Comparison of ENCODE assay signal across 9 mouse cellular contexts in genomic region chr17:35029691-35030532, GRCm38 (mm10). TPM values are rescaled to one million over a fixed set of nuclear protein-coding genes. Genes with fewer than 3 reads are reported as not detected.
DNase-seq lines count a peak whose midpoint lies in the region; ATAC-seq and TF ChIP-seq lines count a peak whose summit lies in the region.
"Had no signal": no experiment of that assay in that cellular context is flagged by ENCODE, and none has a peak within 500 bp of the region (broad histone marks: within the 10 kb centered on the region; RNA-seq: fewer than 3 reads in every experiment).

No protein-coding gene starts in this region.

- H3K4me2 ChIP-seq in embryonic facial prominence, embryonic 13.5 days, result peak overlapping the region; percentile 24
- no peak overlapping the region for H3K4me2 ChIP-seq in limb, embryonic 13.5 days (replicated peaks)
- H3K4me2 ChIP-seq in midbrain, postnatal 0 days (ENCODE audit: low read depth, low read length, poor library complexity, severe bottlenecking), result peak overlapping the region; percentile 39
- H3K4me2 ChIP-seq: limb, embryonic 15.5 days had no signal

- H3K4me3 ChIP-seq in layer of hippocampus, adult 2 months, result no peak overlapping the region
- no peak overlapping the region for H3K4me3 ChIP-seq in embryonic facial prominence, embryonic 13.5 days
- H3K4me3 ChIP-seq in limb, embryonic 13.5 days, result no peak overlapping the region
- H3K4me3 ChIP-seq in midbrain, postnatal 0 days (ENCODE audit: low read depth, low read length), result peak overlapping the region; percentile 3; the same call in 1 of the 2 replicates
- H3K4me3 ChIP-seq: limb, embryonic 15.5 days had no signal

- no peaks in the 10 kb centered on the region for H3K36me3 ChIP-seq in embryonic facial prominence, embryonic 13.5 days
- no peaks in the 10 kb centered on the region for H3K36me3 ChIP-seq in limb, embryonic 13.5 days
- H3K36me3 ChIP-seq in midbrain, postnatal 0 days (ENCODE audit: insufficient read depth, low read length), result no peaks in the 10 kb centered on the region
- H3K36me3 ChIP-seq: limb, embryonic 15.5 days had no signal

- no peak overlapping the region for H3K27ac ChIP-seq in layer of hippocampus, adult 2 months
- no peak overlapping the region for H3K27ac ChIP-seq in embryonic facial prominence, embryonic 13.5 days
- no peak overlapping the region for H3K27ac ChIP-seq in limb, embryonic 13.5 days
- H3K27ac ChIP-seq in midbrain, postnatal 0 days (ENCODE audit: low read depth, low read length), result no peak overlapping the region
- H3K27ac ChIP-seq: limb, embryonic 15.5 days had no signal

- no peak for ATAC-seq in embryonic facial prominence, embryonic 13.5 days (ENCODE audit: insufficient number of reproducible peaks, insufficient read depth, low FRiP score, low TSS enrichment, low read depth)
- no peak for ATAC-seq in limb, embryonic 13.5 days (ENCODE audit: low FRiP score, low read depth)
- ATAC-seq in midbrain, postnatal 0 days (ENCODE audit: low FRiP score), result no peak

- intact Hi-C loops in left cerebral cortex, postnatal 25 days (cut with DNase I), result no loop called here

- peaks cover 29% of the 10 kb centered on the region for H3K4me1 ChIP-seq in embryonic facial prominence, embryonic 13.5 days
- peaks cover 27% of the 10 kb centered on the region for H3K4me1 ChIP-seq in limb, embryonic 13.5 days
- H3K4me1 ChIP-seq in midbrain, postnatal 0 days (ENCODE audit: insufficient read depth, low read length), result no peaks in the 10 kb centered on the region

- WGBS in embryonic facial prominence, embryonic 13.5 days, result 31% methylated on average over 19 of the region's 19 CpGs
- 35% methylated on average over 19 of the region's 19 CpGs for WGBS in limb, embryonic 13.5 days
- WGBS in midbrain, postnatal 0 days, result 34% methylated on average over 18 of the region's 19 CpGs

- DNase-seq in layer of hippocampus, adult 2 months (ENCODE audit: low spot score in 2 of 2), result no peak
- DNase-seq in layer of hippocampus, adult 9-11 months, result no peak
- peak; percentile 53 for DNase-seq in midbrain, postnatal 0 days (ENCODE audit: low spot score)
- no peak for DNase-seq in MN1 (ENCODE audit: low spot score)
- DNase-seq in left cerebral cortex, postnatal 25 days (ENCODE audit: low spot score in 2 of 2), result no peak
- no peak for DNase-seq in left cerebral cortex, adult 9 months (ENCODE audit: low spot score in 2 of 2)

- no peaks in the 10 kb centered on the region for H3K27me3 ChIP-seq in embryonic facial prominence, embryonic 13.5 days
- H3K27me3 ChIP-seq in limb, embryonic 13.5 days, result no peaks in the 10 kb centered on the region
- no peaks in the 10 kb centered on the region for H3K27me3 ChIP-seq in midbrain, postnatal 0 days (ENCODE audit: insufficient read depth, low read length)
- H3K27me3 ChIP-seq: limb, embryonic 15.5 days had no signal

- H3K9ac ChIP-seq in embryonic facial prominence, embryonic 13.5 days, result 0 out of 2 replicates have a peak overlapping the region, but pooled peaks have one; percentile 58
- H3K9ac ChIP-seq in limb, embryonic 13.5 days, result 0 out of 2 replicates have a peak overlapping the region, but pooled peaks have one; percentile 31
- H3K9ac ChIP-seq in midbrain, postnatal 0 days (replicated peaks; ENCODE audit: low read length, poor library complexity, severe bottlenecking), result peak overlapping the region; percentile 36; the same call in 1 of the 2 replicates
- H3K9ac ChIP-seq: limb, embryonic 15.5 days had no signal

- TF ChIP-seq CTCF in layer of hippocampus, adult 2 months (conservative IDR thresholded peaks at IDR 0.05), result peak; percentile 73
- peak; percentile 77 for TF ChIP-seq CTCF in midbrain, postnatal 0 days (IDR thresholded peaks at IDR 0.05)

- no peaks in the 10 kb centered on the region for H3K9me3 ChIP-seq in embryonic facial prominence, embryonic 13.5 days
- H3K9me3 ChIP-seq in limb, embryonic 13.5 days, result no peaks in the 10 kb centered on the region
- H3K9me3 ChIP-seq in midbrain, postnatal 0 days (ENCODE audit: low read length), result no peaks in the 10 kb centered on the region
- H3K9me3 ChIP-seq: limb, embryonic 15.5 days had no signal

RNA-seq across cellular contexts. Expression of gene Sapcd1, which starts 2.1 kb away (rescaled TPM):
- total RNA-seq in layer of hippocampus, adult 2 months (2021), result under 1 TPM in 1 of 2 experiments, not detected in 1; 0.67 TPM
- 14.2 and 19.5 TPM in 2 replicates for polyA plus RNA-seq in embryonic facial prominence, embryonic 13.5 days (2015; fragmentation: Nextera tagmentation; extraction: Ambion mirVana)
- polyA plus RNA-seq in limb, embryonic 13.5 days (2015; fragmentation: Nextera tagmentation; extraction: Ambion mirVana), result 7.2 and 8.2 TPM in 2 replicates
- 0.38 TPM in 1 of 2 replicates, not detected in the other for total RNA-seq in midbrain, postnatal 0 days (2014; rRNA removed)
- 1.5 and 1.6 TPM in 2 replicates for polyA plus RNA-seq in midbrain, postnatal 0 days (2015; fragmentation: Nextera tagmentation; extraction: Ambion mirVana)
- under 1 TPM; 0.60 to 0.83 TPM for total RNA-seq in left cerebral cortex, postnatal 25 days (2021)

RNA-seq across cellular contexts. Expression of gene Vwa7, which starts 13.5 kb away (rescaled TPM):
- under 1 TPM; 0.20 to 0.26 TPM for total RNA-seq in layer of hippocampus, adult 2 months (2021)
- 0.33 and 0.38 TPM in 2 replicates for polyA plus RNA-seq in embryonic facial prominence, embryonic 13.5 days (2015; fragmentation: Nextera tagmentation; extraction: Ambion mirVana)
- 0.17 TPM in 2 replicates for polyA plus RNA-seq in limb, embryonic 13.5 days (2015; fragmentation: Nextera tagmentation; extraction: Ambion mirVana)
- total RNA-seq in midbrain, postnatal 0 days (2014; rRNA removed), result 0.19 and 0.44 TPM in 2 replicates
- 0.06 and 0.14 TPM in 2 replicates for polyA plus RNA-seq in midbrain, postnatal 0 days (2015; fragmentation: Nextera tagmentation; extraction: Ambion mirVana)
- under 1 TPM; 0.30 to 0.37 TPM for total RNA-seq in left cerebral cortex, postnatal 25 days (2021)

RNA-seq across cellular contexts. Expression of gene Msh5, which starts 16.6 kb away (rescaled TPM):
- 1 to 10 TPM in 1 of 2 experiments, under 1 TPM in 1; 0.26 to 1.1 TPM for total RNA-seq in layer of hippocampus, adult 2 months (2021)
- 3.5 and 3.6 TPM in 2 replicates for polyA plus RNA-seq in embryonic facial prominence, embryonic 13.5 days (2015; fragmentation: Nextera tagmentation; extraction: Ambion mirVana)
- polyA plus RNA-seq in limb, embryonic 13.5 days (2015; fragmentation: Nextera tagmentation; extraction: Ambion mirVana), result 2.6 and 4.6 TPM in 2 replicates
- total RNA-seq in midbrain, postnatal 0 days (2014; rRNA removed), result 1.7 and 3.8 TPM in 2 replicates
- polyA plus RNA-seq in midbrain, postnatal 0 days (2015; fragmentation: Nextera tagmentation; extraction: Ambion mirVana), result 1.3 and 1.4 TPM in 2 replicates
- total RNA-seq in left cerebral cortex, postnatal 25 days (2021), result under 1 TPM; 0.76 to 0.96 TPM

RNA-seq across cellular contexts. Expression of gene Clic1, which starts 19.9 kb away (rescaled TPM):
- total RNA-seq in layer of hippocampus, adult 2 months (2021), result 1 to 10 TPM; 9.2 to 9.6 TPM
- polyA plus RNA-seq in embryonic facial prominence, embryonic 13.5 days (2015; fragmentation: Nextera tagmentation; extraction: Ambion mirVana), result 243 and 254 TPM in 2 replicates
- 247 and 266 TPM in 2 replicates for polyA plus RNA-seq in limb, embryonic 13.5 days (2015; fragmentation: Nextera tagmentation; extraction: Ambion mirVana)
- 28.0 and 33.4 TPM in 2 replicates for total RNA-seq in midbrain, postnatal 0 days (2014; rRNA removed)
- polyA plus RNA-seq in midbrain, postnatal 0 days (2015; fragmentation: Nextera tagmentation; extraction: Ambion mirVana), result 40.0 and 41.9 TPM in 2 replicates
- 10 to 100 TPM in 1 of 2 experiments, 1 to 10 TPM in 1; 9.9 to 11.6 TPM for total RNA-seq in left cerebral cortex, postnatal 25 days (2021)

RNA-seq across cellular contexts. Expression of gene Ddah2, which starts 28.9 kb away (rescaled TPM):
- 10 to 100 TPM; 13.7 to 15.8 TPM for total RNA-seq in layer of hippocampus, adult 2 months (2021)
- 358 and 374 TPM in 2 replicates for polyA plus RNA-seq in embryonic facial prominence, embryonic 13.5 days (2015; fragmentation: Nextera tagmentation; extraction: Ambion mirVana)
- 423 and 428 TPM in 2 replicates for polyA plus RNA-seq in limb, embryonic 13.5 days (2015; fragmentation: Nextera tagmentation; extraction: Ambion mirVana)
- total RNA-seq in midbrain, postnatal 0 days (2014; rRNA removed), result 159 and 204 TPM in 2 replicates
- polyA plus RNA-seq in midbrain, postnatal 0 days (2015; fragmentation: Nextera tagmentation; extraction: Ambion mirVana), result 210 and 213 TPM in 2 replicates
- 10 to 100 TPM; 12.1 to 12.5 TPM for total RNA-seq in left cerebral cortex, postnatal 25 days (2021)
